Mouse (Mus musculus): ENCODE measurements around the gene Zfyve27.

- TF ChIP-seq CTCF (conservative IDR thresholded peaks at IDR 0.05; ENCODE audit: low read length) (no peak), POU5F1 (IDR thresholded peaks at IDR 0.05; ENCODE audit: borderline replicate concordance, low read length) (no peak)
Measured at GRCm38 (mm10) chr19:42230986-42231385, 67.2 kb downstream of the Zfyve27 start.
